Mouse (Mus musculus): ENCODE measurements around the gene H2al1j. TPM values are rescaled to one million over a fixed set of nuclear protein-coding genes. Genes with fewer than 3 reads are reported as not detected.

H2al1j gene
- total RNA-seq, 1 experiment = not detected

DNA sequence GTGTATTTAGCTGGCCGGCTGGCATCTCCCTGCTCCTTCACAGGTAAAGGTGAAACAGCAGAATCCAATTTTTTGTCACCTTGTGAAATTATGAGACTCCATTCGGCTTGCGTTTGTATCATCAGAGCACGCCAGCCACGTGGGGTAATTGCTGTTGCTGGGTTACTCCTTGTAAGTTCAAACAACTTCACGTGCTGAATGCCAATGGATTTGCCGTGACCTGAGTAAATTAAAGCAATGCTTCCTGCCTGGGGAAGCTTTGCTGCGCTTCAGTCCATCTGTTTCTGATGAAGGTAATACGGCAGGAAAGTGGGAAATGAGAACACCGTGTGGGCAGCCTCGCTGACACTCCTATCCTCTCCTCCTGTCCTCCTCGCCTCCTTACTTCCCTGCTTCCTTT, 37.5 kb downstream of the H2al1j start:
- H3K9ac ChIP-seq (ENCODE audit: insufficient read depth, low read depth, low read length, poor library complexity, severe bottlenecking) = no peak overlapping the region
- H3K9me3 ChIP-seq (ENCODE audit: control insufficient read depth, insufficient read depth, low read depth, low read length) = no peaks in the 10 kb centered on the region
- no peaks in the 10 kb centered on the region for H3K4me1 ChIP-seq (ENCODE audit: control insufficient read depth in 2 of 2, insufficient read depth in 2 of 2, low read length in 2 of 2, poor library complexity in 1 of 2)
- in situ Hi-C loops (cut with MboI; ENCODE audit: low sequenced_read_pairs in 2 of 2, unreplicated experiment in 2 of 2) = no loop called here
- TF ChIP-seq MAFK (IDR thresholded peaks at IDR 0.05; ENCODE audit: insufficient read depth, low read depth, low read length) (no peak), ZNF384 (IDR thresholded peaks at IDR 0.05; ENCODE audit: low read depth, low read length) (no peak), HCFC1 (IDR thresholded peaks at IDR 0.05; ENCODE audit: borderline replicate concordance, insufficient read depth, low read length) (no peak), ZC3H11A (IDR thresholded peaks at IDR 0.05; ENCODE audit: borderline replicate concordance, low read depth, low read length) (no peak), CHD2 (IDR thresholded peaks at IDR 0.05; ENCODE audit: low read depth, low read length) (no peak)
- H3K36me3 ChIP-seq (ENCODE audit: control insufficient read depth, insufficient read depth, low read length, poor library complexity, severe bottlenecking) = no peaks in the 10 kb centered on the region
- no peak for DNase-seq (ENCODE audit: low read depth, low spot score)
- no peak overlapping the region for H3K4me3 ChIP-seq (ENCODE audit: insufficient read depth in 1 of 2, low read depth in 1 of 2, low read length in 2 of 2, poor library complexity in 1 of 2, severe bottlenecking in 1 of 2)
- H3K27ac ChIP-seq (ENCODE audit: insufficient read depth, low read depth, low read length, poor library complexity, severe bottlenecking) = no peak overlapping the region

Other genes starting within 250 kb of the H2al1j start
- gene H2al1a, start 28.6 kb upstream of the H2al1j start, total RNA-seq (2012; rRNA removed) = not detected in 2 replicates
- not detected in 2 replicates for gene H2al1b, start 25.4 kb upstream of the H2al1j start, total RNA-seq (2012; rRNA removed)
- not detected in 2 replicates for gene H2al1c, start 22.2 kb upstream of the H2al1j start, total RNA-seq (2012; rRNA removed)
- gene H2al1d, start 19.0 kb upstream of the H2al1j start, total RNA-seq (2012; rRNA removed) = not detected in 2 replicates
- gene H2al1e, start 15.9 kb upstream of the H2al1j start, total RNA-seq (2012; rRNA removed) = not detected in 2 replicates
- not detected in 2 replicates for gene H2al1f, start 12.7 kb upstream of the H2al1j start, total RNA-seq (2012; rRNA removed)
- not detected in 2 replicates for gene H2al1g, start 9.6 kb upstream of the H2al1j start, total RNA-seq (2012; rRNA removed)
- not detected in 2 replicates for gene H2al1h, start 6.3 kb upstream of the H2al1j start, total RNA-seq (2012; rRNA removed)
- gene H2al1i, start 3.2 kb upstream of the H2al1j start, total RNA-seq (2012; rRNA removed) = not detected in 2 replicates